Mouse (Mus musculus) erythroid progenitor cell, adult 5-6 weeks (primary cell): ENCODE measurements around the gene Pou3f1. TPM values are rescaled to one million over a fixed set of nuclear protein-coding genes. Genes with fewer than 3 reads are reported as not detected.

Experiments
- ATAC-seq: replicated peaks from 2 replicates; pipeline ENCODE4 v1.8.0; 2016; ENCODE audit warnings: moderate number of reproducible peaks, mild to moderate bottlenecking, moderate TSS enrichment, inconsistent platforms; ENCODE audit not compliant: poor library complexity, low FRiP score, severe bottlenecking
- total RNA-seq, 2 experiments: library from RNA; stranded (forward) in 1 of 2; stranded (reverse) in 1 of 2; fragments of 150-400 nt in 1 of 2; fragments of 186-747, 209-891 nt in 1 of 2; gene quantifications; 2 replicates each; pipeline versions ENCODE4 v1.2.3 to v1.2.4; 2015 to 2017; ENCODE audit warnings: low replicate concordance in 2 of 2

Pou3f1 gene
- total RNA-seq (2015; ENCODE audit: low replicate concordance) (not detected in 2 replicates), total RNA-seq (2017; ENCODE audit: low replicate concordance) (not detected in 2 replicates)

GRCm38 (mm10) chr4:124656518-124656853 lies at the start of gene Pou3f1:
Gene Pou3f1 (plus strand): TSS chr4:124656807.
- ATAC-seq, result no peak

DNA sequence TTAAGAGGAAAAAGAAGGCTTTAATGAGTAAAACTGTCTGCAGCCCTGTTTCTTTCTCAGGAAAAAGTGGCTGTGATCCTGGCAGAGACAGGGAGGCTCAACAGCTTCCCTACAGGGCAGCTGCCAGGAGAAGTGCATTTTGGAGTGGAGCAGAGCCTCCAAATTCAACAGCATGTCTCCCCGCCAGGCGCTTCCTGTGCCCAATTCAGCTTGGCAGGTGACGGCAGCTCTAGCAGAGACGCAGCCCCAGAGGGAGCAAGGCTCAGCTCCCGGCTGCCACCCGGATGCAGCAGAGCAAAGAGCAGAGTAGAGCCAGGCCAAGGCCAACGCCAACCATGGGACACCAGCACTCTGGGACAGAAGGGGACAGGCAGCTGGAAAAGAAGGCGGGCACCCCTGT lies 49.4 kb upstream of the Pou3f1 start:
- ATAC-seq, result no peak

GRCm38 (mm10) chr4:124610066-124610465 lies 46.5 kb upstream of the Pou3f1 start:
- ATAC-seq, result no peak

GRCm38 (mm10) chr4:124610703-124611102 lies 45.9 kb upstream of the Pou3f1 start, which contains the start of gene 3100002H09Rik:
Gene 3100002H09Rik (minus strand): TSS chr4:124610803.
- no peak for ATAC-seq

DNA sequence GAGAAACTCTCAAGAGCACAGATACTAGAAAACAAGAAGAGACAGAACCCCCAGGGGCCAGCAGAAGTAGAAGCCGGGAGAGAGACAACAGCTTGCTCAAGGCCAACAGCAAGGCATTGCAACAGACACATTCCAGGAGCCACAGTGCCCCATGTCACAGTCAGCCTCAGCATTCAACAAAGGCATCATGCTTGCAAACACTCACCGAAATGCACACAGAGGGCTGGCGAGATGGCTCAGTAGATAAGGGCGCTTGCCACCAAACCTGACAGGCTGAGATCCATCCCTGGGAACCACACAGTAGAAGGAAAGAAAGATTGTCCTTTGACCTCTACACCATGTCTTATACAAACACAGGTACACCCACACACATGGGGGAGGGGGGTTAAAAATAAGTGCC lies 44.8 kb upstream of the Pou3f1 start:
- no peak for ATAC-seq

GRCm38 (mm10) chr4:124614189-124614588 lies 42.4 kb upstream of the Pou3f1 start:
- no peak for ATAC-seq

GRCm38 (mm10) chr4:124615406-124615960 lies 41.1 kb upstream of the Pou3f1 start:
- ATAC-seq, result no peak

DNA sequence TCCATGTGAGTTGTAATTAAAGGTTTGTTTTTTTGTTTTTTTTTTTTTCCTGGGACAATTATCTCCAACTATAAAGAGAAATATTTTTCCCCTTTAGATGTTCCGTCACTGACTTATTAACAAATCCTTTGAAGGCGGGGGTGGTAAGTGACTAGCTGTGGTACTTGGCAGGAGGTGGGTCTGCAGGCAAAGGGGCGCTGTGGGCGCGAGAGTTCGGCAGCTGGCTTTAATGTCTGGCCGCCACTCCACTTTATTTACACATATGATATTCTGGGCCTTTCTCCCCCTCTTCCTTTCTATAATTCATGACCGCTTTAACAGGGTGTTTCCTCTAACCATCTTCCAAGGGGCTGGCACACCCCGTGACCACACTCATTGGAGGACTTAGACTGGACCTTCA lies 40.6 kb upstream of the Pou3f1 start:
- no peak for ATAC-seq

DNA sequence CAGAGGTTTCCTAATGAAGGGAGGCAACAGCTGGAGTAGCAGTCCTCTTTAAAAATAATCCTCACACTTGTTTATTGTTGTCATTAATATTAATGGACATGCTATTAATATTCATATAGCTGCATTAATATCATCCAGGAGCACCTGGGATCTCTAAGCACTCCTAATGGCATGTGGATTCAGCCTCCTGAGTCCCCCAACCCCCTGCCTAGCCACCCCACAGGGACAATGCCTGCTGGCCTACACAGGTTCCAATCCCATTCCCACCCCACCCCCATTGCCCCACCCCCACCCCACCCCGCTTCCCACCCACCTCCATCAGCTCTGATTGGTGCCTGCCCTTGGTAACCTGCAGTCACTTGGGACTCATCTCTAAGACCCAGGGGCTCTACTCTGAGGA lies 40.0 kb upstream of the Pou3f1 start:
- ATAC-seq, result no peak

GRCm38 (mm10) chr4:124618599-124618998 lies 38.0 kb upstream of the Pou3f1 start:
- ATAC-seq, result no peak

DNA sequence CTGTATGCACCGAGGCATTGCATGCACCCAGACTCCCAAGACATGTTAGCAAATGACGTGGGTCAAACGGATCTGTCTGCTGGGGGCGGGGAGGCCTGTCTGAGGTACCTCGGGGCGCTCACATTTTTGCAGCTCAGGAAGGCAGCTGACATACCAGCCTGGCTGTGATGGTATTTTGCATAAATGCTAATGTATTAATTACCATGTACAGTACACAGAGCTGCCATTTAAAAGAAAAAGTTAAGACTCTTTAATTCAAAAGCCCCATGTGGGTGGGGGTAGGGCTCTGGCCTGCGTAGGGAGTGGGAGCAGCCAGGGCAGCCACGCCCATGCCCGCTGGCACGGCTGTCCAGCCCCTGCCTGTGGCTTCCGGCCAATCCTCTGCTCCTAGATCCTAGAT lies 35.2 kb upstream of the Pou3f1 start:
- no peak for ATAC-seq

DNA sequence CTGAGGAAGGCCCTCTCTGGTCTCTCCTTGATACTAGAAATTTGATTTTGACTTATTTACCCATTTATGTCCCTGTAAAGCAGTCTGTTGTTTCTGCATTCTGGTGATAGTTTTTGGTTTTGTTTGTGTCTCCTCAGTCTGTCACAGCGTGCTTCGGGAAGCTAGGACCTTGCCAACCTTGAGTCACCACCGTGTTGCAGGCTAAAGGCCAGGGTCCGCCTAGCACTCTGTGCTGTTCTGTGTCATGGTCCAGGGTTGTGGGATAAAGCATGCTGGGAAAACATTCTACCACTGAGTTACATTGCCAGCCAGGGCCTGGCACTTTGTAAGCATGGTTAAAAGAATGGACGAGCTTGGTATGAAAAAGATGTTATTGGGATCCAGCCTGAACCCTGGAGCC lies 34.0 kb upstream of the Pou3f1 start:
- no peak for ATAC-seq

- no peak for ATAC-seq
Measured at GRCm38 (mm10) chr4:124624111-124624581, 32.5 kb upstream of the Pou3f1 start.

- ATAC-seq, result no peak
Measured at GRCm38 (mm10) chr4:124626836-124627235, 29.8 kb upstream of the Pou3f1 start.

GRCm38 (mm10) chr4:124631456-124631855 lies 25.2 kb upstream of the Pou3f1 start:
- no peak for ATAC-seq

DNA sequence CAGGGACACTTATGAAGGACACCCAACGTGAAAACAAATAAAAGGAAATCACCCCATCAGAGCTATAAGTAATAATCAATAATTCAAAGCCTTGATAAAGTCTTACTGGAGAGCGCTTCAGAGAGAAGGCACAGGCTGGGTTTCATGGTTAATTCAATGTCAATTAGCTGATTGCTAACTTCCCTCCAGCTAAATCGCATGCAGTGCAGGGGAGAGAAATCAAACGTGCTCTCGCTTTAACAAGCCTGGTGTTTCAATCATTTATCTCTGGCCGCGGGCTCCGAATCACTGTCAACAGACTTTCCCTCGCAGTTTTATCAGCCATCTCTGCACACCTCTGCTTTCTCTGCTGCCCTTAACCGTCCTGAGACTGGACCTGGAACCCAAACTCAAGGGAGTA lies 23.8 kb upstream of the Pou3f1 start:
- no peak for ATAC-seq

DNA sequence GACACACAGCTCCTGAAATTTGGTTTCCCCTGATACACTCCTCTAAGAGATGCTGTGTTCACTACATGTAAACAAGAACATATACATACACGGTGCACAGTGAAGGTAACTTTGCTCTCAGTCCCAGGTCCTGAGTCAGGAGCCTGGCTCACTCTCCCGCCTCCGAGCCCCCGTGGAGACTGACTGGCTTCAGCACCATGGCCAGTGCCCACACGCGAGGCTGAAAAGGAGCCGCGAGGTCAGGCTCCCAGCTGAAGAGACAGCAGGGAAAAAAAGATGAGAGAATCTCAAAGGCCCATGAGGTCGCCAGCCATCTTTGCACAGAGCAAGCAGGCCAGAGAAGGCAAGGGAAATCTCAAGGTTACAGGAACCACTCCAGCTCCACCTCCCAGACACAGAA lies 23.3 kb upstream of the Pou3f1 start:
- ATAC-seq, result no peak

DNA sequence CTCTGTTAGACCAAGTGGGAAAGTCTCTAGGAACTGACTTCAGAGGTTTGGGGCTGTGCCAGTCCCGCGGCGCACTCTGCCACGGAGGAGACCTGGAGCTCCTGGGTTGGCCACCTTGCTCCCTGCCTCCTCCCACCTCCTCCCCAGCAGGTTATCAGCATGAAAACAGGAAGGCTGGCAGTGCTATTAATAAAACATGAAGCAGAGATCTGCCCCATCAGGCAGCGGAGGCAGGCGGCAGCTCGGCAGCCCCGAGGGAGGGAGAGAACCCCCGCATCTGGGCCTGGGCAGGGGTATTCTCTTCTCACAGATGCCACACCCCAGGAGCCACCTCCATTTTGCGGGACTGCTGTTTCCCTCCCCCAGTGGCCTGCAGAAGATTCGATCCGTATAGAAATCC lies 16.9 kb upstream of the Pou3f1 start:
- peak; percentile 25; the same call in 1 of the 2 replicates for ATAC-seq

DNA sequence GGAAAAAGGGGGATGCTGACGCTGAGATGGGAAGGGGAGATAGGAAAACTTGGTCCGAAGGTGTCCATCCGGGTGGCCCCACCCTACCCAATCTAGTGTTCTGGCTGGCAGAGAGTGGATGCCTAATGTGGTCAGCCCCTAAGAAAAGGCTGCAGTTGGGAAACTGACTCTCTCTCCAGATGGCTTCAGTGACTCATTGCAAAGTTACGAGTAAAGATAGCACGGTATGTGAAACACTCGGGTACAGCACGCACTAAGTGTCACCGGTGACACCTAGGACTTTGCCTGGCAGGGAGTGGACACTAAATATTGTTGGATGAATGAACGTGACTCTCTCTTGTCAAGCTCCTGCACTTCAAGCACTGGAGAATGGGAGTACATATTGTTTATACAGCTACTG lies 12.7 kb upstream of the Pou3f1 start:
- ATAC-seq, result no peak

GRCm38 (mm10) chr4:124644974-124645433 lies 11.6 kb upstream of the Pou3f1 start:
- peak; percentile 87 for ATAC-seq

DNA sequence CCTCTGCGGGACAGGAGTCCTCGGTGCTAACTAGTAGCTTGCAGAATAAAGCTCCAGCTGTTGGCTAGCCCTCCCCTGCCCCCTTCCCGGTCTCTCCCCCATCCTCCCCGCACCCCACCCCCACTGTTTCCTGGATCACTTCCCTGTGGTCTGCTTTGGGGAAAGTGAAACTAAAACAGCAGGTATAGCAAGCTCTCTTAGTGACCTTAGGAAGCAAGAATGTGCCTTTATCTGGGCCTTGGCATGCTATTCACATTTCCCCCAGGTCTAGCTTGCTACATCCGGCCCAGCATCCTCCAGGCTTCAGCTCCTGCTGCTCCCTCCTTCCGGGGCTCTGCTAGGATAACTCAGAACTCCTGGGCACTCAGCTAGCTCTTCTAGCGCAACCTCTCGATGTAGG lies 10.0 kb upstream of the Pou3f1 start:
- ATAC-seq, result no peak

DNA sequence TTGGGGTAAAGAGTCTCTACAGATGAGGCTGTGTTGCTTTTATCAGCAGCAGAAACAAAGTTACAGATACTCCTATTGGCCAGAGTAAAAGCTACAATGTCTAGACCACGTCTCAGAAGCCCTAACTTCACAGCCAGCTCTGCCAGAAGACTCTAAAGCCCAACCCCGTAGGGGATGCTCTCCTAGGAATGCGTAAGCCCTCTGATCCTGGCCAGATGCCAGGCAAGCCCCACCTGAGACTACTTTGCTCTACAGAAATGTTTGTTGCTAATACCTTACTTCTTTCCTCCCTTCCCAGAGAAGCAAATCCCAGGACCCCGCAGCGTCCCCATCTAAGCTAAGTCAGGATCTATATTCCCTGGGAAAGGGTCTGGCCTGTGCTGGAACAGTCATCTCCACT lies 8.7 kb upstream of the Pou3f1 start:
- no peak for ATAC-seq
